Mouse (Mus musculus): Measurements from ENCODE around the gene Spata13. TPM values are rescaled to one million over a fixed set of nuclear protein-coding genes. Genes with fewer than 3 reads are reported as not detected.

Spata13 gene
- total RNA-seq, 2 experiments from 2014 or later, result 140 to 145 TPM

Other genes starting within 250 kb of the Spata13 start
- 1 to 10 TPM; 4.1 to 4.2 TPM for gene C1qtnf9, start 134.1 kb downstream of the Spata13 start, total RNA-seq (2021)
- 10 to 100 TPM; 28.7 to 29.1 TPM for gene Mipep, start 150.6 kb downstream of the Spata13 start, total RNA-seq (2021)